Mouse (Mus musculus) CD4-positive helper T cell, adult 2 months (primary cell): ENCODE data around the gene Gm14296.
"Not testable (repeated sequence)": the region's sequence is repeated elsewhere in the genome, so short reads cannot be mapped to it uniquely, and the experiment has no call there.

Experiments
- DNase-seq: peaks from one replicate; pipeline ENCODE4 v3.0.0-alpha.2; 2012; ENCODE audit warnings: low read depth, missing footprints, low spot score

The Gm14296 gene

GRCm38 (mm10) chr2:176927709-176928108 is at the start of gene Gm14296:
Gm14296 (minus strand) TSS chr2:176927809.
- DNase-seq = not testable (repeated sequence)

- not testable (repeated sequence) for DNase-seq
Measured at GRCm38 (mm10) chr2:176905464-176905863, 22.1 kb downstream of the Gm14296 start.
